Mouse (Mus musculus) heart, adult 2 months (tissue): ENCODE measurements at regions not wholly inside any gene's neighbourhood (a gene's known extent, or its start where the extent isn't known, plus 50 kb on each side); places are given as distances from the start of the nearest gene placed in this dataset.

Experiments
- EP300 ChIP-seq: fragments of 200-500 bp; IDR thresholded peaks from 2 replicates; pipeline ENCODE4 v1.6.1; 2011; ENCODE audit warnings: low read depth, low read length, control low read depth; ENCODE audit not compliant: insufficient read depth
- POLR2A ChIP-seq: fragments of 200-500 bp; IDR thresholded peaks from 2 replicates; pipeline ENCODE4 v1.6.1; 2011; ENCODE audit warnings: mild to moderate bottlenecking, low read depth, low read length, control low read depth; ENCODE audit not compliant: insufficient read depth

GRCm38 (mm10) chr2:11118625-11119024 is 53.3 kb upstream of the Prkcq start:
- TF ChIP-seq POLR2A (no peak), EP300 (no peak)
